Mouse (Mus musculus): ENCODE measurements at regions not wholly inside any gene's neighbourhood (a gene's known extent, or its start where the extent isn't known, plus 50 kb on each side); places are given as distances from the start of the nearest gene placed in this dataset.

DNA sequence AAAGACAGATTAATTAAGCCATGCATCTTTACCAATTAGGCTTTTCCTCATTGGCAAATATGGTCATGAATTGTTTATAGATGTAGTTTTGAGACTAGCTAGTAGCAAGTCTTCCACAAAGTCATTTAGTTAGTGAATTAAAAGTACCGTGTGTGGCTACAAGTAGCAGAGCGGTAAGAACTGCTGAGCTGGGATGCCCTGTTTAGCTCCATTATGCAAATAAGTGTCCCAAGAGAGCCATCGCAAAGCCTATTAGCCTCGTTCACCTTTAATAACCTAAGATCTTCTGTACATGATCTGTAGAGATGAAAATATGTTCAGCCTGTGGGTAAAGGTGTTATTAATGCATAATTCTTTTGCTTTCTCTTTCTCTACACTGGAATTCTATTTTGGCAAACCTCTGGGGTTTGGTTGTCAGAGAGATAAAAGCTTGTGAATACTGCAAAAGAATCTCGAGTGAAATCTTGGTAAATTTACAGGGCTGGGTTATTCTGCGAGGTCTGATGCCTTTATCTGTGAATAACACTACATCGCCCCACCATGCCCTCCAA, 907.2 kb downstream of the Slc4a3 start:
- no peak overlapping the region for H3K4me3 ChIP-seq
- H3K9me3 ChIP-seq (replicated peaks), result no peaks in the 10 kb centered on the region
- no peak for ATAC-seq (replicated peaks; ENCODE audit: insufficient number of reproducible peaks, insufficient read depth, low FRiP score, low read depth)
- H3K36me3 ChIP-seq, result no peaks in the 10 kb centered on the region
- H3K27ac ChIP-seq, result no peak overlapping the region
- no peak overlapping the region for H3K9ac ChIP-seq
- H3K27me3 ChIP-seq, result no peaks in the 10 kb centered on the region
- peaks cover 3% of the 10 kb centered on the region; the same call in 1 of the 2 replicates for H3K4me1 ChIP-seq (replicated peaks)
- H3K4me2 ChIP-seq, result no peak overlapping the region
- WGBS, result 78% methylated on average over 7 of the region's 7 CpGs

DNA sequence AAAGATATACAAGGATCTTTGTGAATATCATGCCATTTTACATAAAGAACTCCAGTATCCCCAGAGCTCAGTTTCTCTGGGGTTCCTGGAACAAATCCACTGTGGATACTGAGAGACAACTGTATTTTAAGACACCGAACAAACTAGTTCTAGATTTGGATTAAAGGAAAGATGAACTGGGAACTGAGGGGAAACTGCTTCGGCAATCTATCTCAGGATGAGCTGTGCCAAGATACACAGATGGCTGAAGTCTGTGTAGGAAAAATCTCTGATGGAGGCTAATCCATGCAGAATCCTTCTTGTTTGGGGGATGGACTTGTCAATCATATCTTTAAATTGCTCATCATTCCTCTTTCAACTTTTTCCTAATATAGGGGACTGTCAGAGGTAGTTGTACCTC, 920.5 kb downstream of the Slc4a3 start:
- Histone ChIP-seq H3K4me3 (no peak overlapping the region), H3K4me1 (replicated peaks) (no peaks in the 10 kb centered on the region), H3K27me3 (no peaks in the 10 kb centered on the region), H3K27ac (no peak overlapping the region), H3K4me2 (no peak overlapping the region), H3K9me3 (replicated peaks) (no peaks in the 10 kb centered on the region), H3K36me3 (no peaks in the 10 kb centered on the region), H3K9ac (no peak overlapping the region)
- 72% methylated on average over 2 of the region's 2 CpGs for WGBS
- ATAC-seq (replicated peaks; ENCODE audit: insufficient number of reproducible peaks, insufficient read depth, low FRiP score, low read depth), result no peak

DNA sequence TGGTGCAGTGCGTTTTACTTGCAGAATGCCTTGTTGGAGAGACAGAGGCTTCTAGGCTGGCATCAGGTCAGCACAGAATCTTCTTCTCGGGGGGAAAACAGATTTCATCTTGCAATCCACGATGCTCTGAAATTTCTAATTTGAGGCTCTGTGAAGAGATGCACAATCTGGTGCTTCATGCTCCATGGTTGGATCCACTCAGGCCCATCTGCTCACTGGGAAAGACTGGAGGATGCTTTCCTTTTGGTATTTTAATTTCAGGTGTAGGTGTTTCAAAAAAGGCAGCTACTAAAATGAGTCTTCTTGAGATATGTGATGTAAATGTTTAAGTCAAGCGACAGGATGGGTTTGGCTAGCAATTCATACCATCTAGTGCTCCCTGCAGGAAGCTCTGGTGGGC, 938.1 kb downstream of the Slc4a3 start:
- WGBS, result 81% methylated on average over 4 of the region's 4 CpGs
- Histone ChIP-seq H3K9me3 (replicated peaks) (no peaks in the 10 kb centered on the region), H3K9ac (no peak overlapping the region), H3K27ac (no peak overlapping the region), H3K4me1 (replicated peaks) (peaks cover 3% of the 10 kb centered on the region), H3K4me2 (no peak overlapping the region), H3K36me3 (no peaks in the 10 kb centered on the region), H3K4me3 (no peak overlapping the region), H3K27me3 (no peaks in the 10 kb centered on the region)
- no peak for ATAC-seq (replicated peaks; ENCODE audit: insufficient number of reproducible peaks, insufficient read depth, low FRiP score, low read depth)

DNA sequence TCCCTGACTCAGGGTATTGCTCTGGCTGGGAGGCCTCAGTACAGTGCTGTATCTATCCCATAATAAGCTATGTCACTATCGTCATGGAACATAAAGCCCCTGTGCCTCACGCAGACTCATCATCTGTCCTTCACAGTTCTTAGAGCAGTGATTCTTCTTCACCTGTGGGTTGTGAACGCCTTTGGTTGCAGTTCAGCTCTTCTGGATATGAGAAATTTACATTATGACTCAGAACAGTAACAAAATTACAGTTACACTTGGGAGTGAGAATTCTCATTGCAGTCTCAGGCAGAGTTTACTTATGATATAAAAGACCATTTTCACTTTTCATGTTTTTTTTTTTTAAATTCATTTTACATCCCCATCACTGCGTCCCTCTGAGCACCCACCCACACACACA, 941.4 kb downstream of the Slc4a3 start:
- H3K4me2 ChIP-seq, result no peak overlapping the region
- H3K4me3 ChIP-seq, result no peak overlapping the region
- no peaks in the 10 kb centered on the region for H3K36me3 ChIP-seq
- peaks cover 24% of the 10 kb centered on the region for H3K4me1 ChIP-seq (replicated peaks)
- H3K27me3 ChIP-seq, result no peaks in the 10 kb centered on the region
- 88% methylated on average over 4 of the region's 4 CpGs for WGBS
- no peak for ATAC-seq (replicated peaks; ENCODE audit: insufficient number of reproducible peaks, insufficient read depth, low FRiP score, low read depth)
- no peaks in the 10 kb centered on the region for H3K9me3 ChIP-seq (replicated peaks)
- H3K9ac ChIP-seq, result no peak overlapping the region
- H3K27ac ChIP-seq, result no peak overlapping the region

DNA sequence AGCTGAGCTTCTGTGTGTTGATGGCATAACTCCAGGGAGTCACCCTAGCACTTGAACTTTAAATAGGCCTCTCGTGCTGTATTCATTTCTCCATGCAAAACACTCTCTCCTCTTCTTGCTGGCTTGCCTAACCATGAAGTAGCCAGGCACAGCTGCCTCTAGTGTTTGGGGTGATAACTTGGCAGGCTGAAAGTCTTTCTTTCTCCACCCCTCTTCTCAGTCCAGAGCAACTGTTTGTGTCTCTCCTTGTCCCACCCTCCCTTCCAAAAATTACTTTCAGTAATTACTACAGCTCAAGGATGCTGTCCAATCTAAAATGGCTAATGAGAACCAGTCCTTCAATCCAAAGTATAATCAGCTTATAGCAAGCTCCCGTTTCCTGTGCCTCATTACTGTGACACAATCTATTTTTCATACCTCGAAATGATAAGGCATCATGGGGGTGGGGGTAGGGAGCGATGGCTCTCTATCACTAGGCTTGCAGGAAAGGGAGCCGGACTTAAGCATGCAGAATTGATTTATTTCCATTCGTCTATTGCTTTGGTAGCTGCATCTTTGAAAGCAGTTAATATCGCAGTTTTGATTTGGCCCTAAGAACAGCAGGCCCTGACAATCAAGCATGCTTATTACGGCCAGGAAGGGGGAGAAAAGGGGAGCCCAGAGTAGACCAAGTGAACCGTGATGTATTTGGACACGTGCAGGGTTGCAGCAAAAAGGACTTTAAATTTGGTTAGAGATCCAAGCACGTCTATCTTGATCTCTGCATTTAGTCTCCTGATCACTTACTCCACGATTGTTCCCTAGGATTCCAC, 943.8 kb downstream of the Slc4a3 start:
- Histone ChIP-seq H3K27ac (peak overlapping the region; percentile 33; the same call in 1 of the 2 replicates), H3K4me1 (replicated peaks) (peaks cover 24% of the 10 kb centered on the region), H3K36me3 (no peaks in the 10 kb centered on the region), H3K4me3 (no peak overlapping the region), H3K9me3 (replicated peaks) (no peaks in the 10 kb centered on the region), H3K9ac (no peak overlapping the region), H3K27me3 (no peaks in the 10 kb centered on the region), H3K4me2 (no peak overlapping the region)
- WGBS, result 44% methylated on average over 12 of the region's 12 CpGs
- no peak for ATAC-seq (replicated peaks; ENCODE audit: insufficient number of reproducible peaks, insufficient read depth, low FRiP score, low read depth)

DNA sequence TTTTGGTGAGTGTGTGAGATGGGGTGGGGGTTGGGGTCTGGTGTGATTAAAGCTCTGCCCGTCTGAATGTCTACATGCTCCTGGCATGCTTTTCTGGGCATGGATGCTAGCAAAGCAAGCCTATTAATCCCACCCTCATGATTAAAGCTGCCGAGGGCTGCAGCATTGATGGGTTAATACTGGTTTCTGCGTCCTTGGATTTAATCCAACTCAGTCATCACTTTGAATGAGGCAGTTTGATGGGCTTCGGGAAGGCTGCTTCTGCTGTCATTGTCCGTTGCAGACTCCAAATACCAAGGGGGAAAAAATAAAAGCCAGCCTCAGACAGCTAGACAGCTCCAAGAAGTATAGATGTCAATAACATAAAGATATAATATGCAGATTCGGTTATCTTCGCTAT, 944.7 kb downstream of the Slc4a3 start:
- Histone ChIP-seq H3K4me2 (peak overlapping the region; percentile 22; the same call in 1 of the 2 replicates), H3K9me3 (replicated peaks) (no peaks in the 10 kb centered on the region), H3K27ac (no peak overlapping the region), H3K9ac (no peak overlapping the region), H3K36me3 (no peaks in the 10 kb centered on the region), H3K4me3 (no peak overlapping the region), H3K27me3 (no peaks in the 10 kb centered on the region), H3K4me1 (replicated peaks) (peaks cover 24% of the 10 kb centered on the region)
- ATAC-seq (replicated peaks; ENCODE audit: insufficient number of reproducible peaks, insufficient read depth, low FRiP score, low read depth), result no peak
- WGBS, result 32% methylated on average over 7 of the region's 7 CpGs

DNA sequence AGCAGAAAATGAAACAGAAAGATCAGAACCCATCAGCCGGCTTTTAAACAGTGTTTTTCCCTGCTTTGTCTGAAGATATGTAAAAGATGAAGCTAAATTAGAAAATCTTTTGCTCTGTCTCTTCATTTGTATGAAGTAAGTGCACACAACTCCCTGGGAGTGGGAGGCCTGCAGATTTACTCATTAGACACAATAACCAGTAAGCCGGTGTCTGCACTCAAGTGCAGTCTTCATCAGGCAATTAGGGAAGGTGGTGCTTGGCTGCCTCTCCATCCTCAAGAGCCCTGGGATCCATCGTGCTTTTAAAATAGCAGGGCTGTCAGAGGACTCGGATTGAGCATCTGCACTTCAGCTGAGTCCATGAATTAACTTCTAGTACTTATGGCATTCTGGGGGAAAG, 945.1 kb downstream of the Slc4a3 start:
- 33% methylated on average over 4 of the region's 4 CpGs for WGBS
- Histone ChIP-seq H3K27ac (no peak overlapping the region), H3K9me3 (replicated peaks) (no peaks in the 10 kb centered on the region), H3K27me3 (no peaks in the 10 kb centered on the region), H3K4me3 (no peak overlapping the region), H3K4me2 (peak overlapping the region; percentile 22), H3K4me1 (replicated peaks) (peaks cover 24% of the 10 kb centered on the region), H3K36me3 (no peaks in the 10 kb centered on the region), H3K9ac (no peak overlapping the region)
- ATAC-seq (replicated peaks; ENCODE audit: insufficient number of reproducible peaks, insufficient read depth, low FRiP score, low read depth), result no peak

DNA sequence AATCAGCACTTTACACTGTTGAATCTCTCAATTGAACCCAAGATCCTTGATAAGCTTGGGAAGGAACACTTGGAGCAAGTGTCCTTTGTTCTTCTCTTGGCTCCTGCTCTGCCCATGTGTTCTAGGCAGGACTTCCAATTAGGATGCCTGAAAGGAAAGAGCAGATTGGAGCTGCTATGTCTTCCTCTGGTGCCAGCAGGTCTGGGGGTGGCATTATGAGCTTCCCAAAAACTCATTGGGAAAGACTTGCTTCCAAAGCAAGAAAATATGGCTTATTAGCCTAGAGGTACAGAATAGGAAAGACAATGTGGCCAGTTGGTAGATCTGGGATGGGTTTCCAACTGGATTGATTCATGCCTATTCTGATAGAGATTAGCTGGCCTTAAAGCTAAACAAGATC, 959.1 kb downstream of the Slc4a3 start:
- Histone ChIP-seq H3K9me3 (replicated peaks) (no peaks in the 10 kb centered on the region), H3K9ac (no peak overlapping the region), H3K4me3 (no peak overlapping the region), H3K36me3 (no peaks in the 10 kb centered on the region), H3K4me1 (replicated peaks) (no peaks in the 10 kb centered on the region), H3K4me2 (no peak overlapping the region), H3K27me3 (no peaks in the 10 kb centered on the region), H3K27ac (no peak overlapping the region)
- ATAC-seq (replicated peaks; ENCODE audit: insufficient number of reproducible peaks, insufficient read depth, low FRiP score, low read depth), result no peak

DNA sequence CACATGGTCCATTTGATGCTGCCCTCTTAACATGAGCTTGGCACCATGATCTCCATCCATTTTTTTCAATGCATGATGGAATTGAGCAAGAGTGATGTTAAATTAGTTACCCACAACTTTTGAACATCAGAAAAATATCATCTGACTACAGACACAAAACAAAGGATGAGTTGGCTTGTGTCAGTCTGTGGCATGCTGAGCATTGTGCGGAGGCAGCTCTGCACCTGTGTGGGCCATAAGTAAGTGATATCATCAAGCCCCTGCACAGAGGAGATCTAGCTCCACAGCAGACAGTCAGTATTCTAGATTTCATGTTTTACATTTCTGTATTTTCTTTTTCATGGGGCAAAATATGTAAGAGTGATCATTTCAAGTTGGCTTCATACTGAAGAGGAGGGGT, 962.8 kb downstream of the Slc4a3 start:
- H3K4me3 ChIP-seq, result no peak overlapping the region
- H3K4me1 ChIP-seq (replicated peaks), result 0 out of 2 replicates have a peak, but pooled peaks cover 2% of the 10 kb centered on the region
- no peaks in the 10 kb centered on the region for H3K27me3 ChIP-seq
- H3K9ac ChIP-seq, result no peak overlapping the region
- no peaks in the 10 kb centered on the region for H3K9me3 ChIP-seq (replicated peaks)
- no peaks in the 10 kb centered on the region for H3K36me3 ChIP-seq
- WGBS, result 91% methylated on average over 1 of the region's 1 CpGs
- H3K4me2 ChIP-seq, result no peak overlapping the region
- no peak for ATAC-seq (replicated peaks; ENCODE audit: insufficient number of reproducible peaks, insufficient read depth, low FRiP score, low read depth)
- no peak overlapping the region for H3K27ac ChIP-seq

DNA sequence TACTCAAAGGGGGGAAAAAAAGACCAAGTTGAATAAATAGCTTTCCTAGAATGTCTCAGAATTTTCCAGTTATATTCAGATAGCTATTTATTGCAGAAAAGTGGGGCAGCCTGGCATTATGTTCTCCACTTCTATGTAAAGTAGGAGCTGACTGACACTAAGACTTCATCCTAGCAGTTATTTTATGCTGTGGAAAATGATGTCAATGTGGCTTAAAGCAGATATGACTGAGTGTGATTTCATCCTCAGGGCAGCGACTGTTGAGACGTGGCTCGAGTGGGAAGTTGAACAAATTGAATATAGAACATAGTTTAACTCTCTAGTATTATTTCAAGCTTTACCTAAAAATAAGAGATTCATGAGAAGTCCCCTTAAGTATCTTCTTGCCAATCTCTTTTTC, 963.4 kb downstream of the Slc4a3 start:
- Histone ChIP-seq H3K27me3 (no peaks in the 10 kb centered on the region), H3K9me3 (replicated peaks) (no peaks in the 10 kb centered on the region), H3K36me3 (no peaks in the 10 kb centered on the region), H3K9ac (no peak overlapping the region), H3K4me3 (no peak overlapping the region), H3K4me1 (replicated peaks) (0 out of 2 replicates have a peak, but pooled peaks cover 2% of the 10 kb centered on the region), H3K27ac (no peak overlapping the region), H3K4me2 (no peak overlapping the region)
- ATAC-seq (replicated peaks; ENCODE audit: insufficient number of reproducible peaks, insufficient read depth, low FRiP score, low read depth), result no peak
- WGBS, result 62% methylated on average over 3 of the region's 3 CpGs

DNA sequence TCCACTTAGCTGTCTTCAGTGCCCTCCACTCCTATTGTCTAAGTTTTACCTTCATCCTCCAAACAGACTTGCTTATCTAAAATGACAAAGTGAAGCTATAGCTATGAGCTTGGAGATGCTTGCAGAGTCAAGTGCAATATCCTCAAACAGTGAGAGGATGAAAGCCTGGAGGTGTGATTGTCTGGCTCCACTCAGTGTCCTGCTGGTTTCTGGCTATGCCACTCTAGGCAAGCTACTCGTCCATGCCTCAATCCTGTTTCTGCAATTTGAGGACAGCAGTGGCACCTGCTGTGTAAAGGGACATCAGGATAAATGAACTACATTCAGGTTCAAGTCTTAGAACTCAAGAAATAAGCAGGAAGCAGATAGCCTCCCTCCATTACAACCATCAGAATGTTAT, 966.1 kb downstream of the Slc4a3 start:
- H3K4me2 ChIP-seq, result no peak overlapping the region
- no peaks in the 10 kb centered on the region for H3K9me3 ChIP-seq (replicated peaks)
- H3K36me3 ChIP-seq, result no peaks in the 10 kb centered on the region
- no peaks in the 10 kb centered on the region for H3K27me3 ChIP-seq
- 0 out of 2 replicates have a peak, but pooled peaks cover 2% of the 10 kb centered on the region for H3K4me1 ChIP-seq (replicated peaks)
- ATAC-seq (replicated peaks; ENCODE audit: insufficient number of reproducible peaks, insufficient read depth, low FRiP score, low read depth), result no peak
- H3K4me3 ChIP-seq, result no peak overlapping the region
- H3K27ac ChIP-seq, result no peak overlapping the region
- 52% methylated on average over 1 of the region's 1 CpGs for WGBS
- no peak overlapping the region for H3K9ac ChIP-seq

DNA sequence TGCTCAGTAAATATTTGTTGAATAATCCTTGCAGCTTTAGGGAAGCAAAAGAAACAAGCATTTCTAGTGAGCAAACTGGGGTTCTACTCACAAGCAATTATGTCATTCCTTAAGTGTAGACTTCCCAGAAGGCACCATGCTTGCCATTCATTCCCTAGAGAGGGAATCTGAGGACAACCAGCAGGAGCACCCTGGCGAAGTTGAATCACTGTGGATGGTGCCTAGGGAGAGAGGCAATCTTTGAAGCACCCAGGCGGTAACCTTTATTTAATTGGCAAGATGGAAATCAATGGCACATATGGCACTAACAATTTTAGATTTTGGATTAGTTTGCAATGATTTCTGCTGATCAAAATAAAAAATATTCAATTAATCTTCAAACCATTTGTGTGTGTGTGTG, 967.4 kb downstream of the Slc4a3 start:
- 80% methylated on average over 2 of the region's 2 CpGs for WGBS
- H3K9me3 ChIP-seq (replicated peaks), result no peaks in the 10 kb centered on the region

More for the DNA sequence above, 967.4 kb downstream of the Slc4a3 start:
- ATAC-seq (replicated peaks; ENCODE audit: insufficient number of reproducible peaks, insufficient read depth, low FRiP score, low read depth), result no peak
- no peak overlapping the region for H3K4me3 ChIP-seq
- H3K4me2 ChIP-seq, result no peak overlapping the region
- 0 out of 2 replicates have a peak, but pooled peaks cover 2% of the 10 kb centered on the region for H3K4me1 ChIP-seq (replicated peaks)
- H3K9ac ChIP-seq, result no peak overlapping the region
- H3K27me3 ChIP-seq, result no peaks in the 10 kb centered on the region
- H3K36me3 ChIP-seq, result no peaks in the 10 kb centered on the region
- no peak overlapping the region for H3K27ac ChIP-seq
